Mouse (Mus musculus): ENCODE data around the gene 4930524N10Rik.

Gene 4930524N10Rik

GRCm38 (mm10) chrX:154343292-154343691, at the start of gene 4930524N10Rik:
Gene 4930524N10Rik (minus strand): TSS chrX:154343392.
- DNase-seq (ENCODE audit: extremely low read depth, insufficient read length, low spot score): no peak

- no peak for DNase-seq (ENCODE audit: extremely low read depth, insufficient read length, low spot score)
Measured at GRCm38 (mm10) chrX:154350042-154350441, 6.8 kb upstream of the 4930524N10Rik start.

- no peak for DNase-seq (ENCODE audit: extremely low read depth, insufficient read length, low spot score)
Measured at GRCm38 (mm10) chrX:154349302-154350041, 6.3 kb upstream of the 4930524N10Rik start.

- no peak for DNase-seq (ENCODE audit: extremely low read depth, insufficient read length, low spot score)
Measured at GRCm38 (mm10) chrX:154347933-154348332, 4.7 kb upstream of the 4930524N10Rik start.
